Mouse (Mus musculus): Measurements from ENCODE around the gene Abtb2.

Gene Abtb2

DNA sequence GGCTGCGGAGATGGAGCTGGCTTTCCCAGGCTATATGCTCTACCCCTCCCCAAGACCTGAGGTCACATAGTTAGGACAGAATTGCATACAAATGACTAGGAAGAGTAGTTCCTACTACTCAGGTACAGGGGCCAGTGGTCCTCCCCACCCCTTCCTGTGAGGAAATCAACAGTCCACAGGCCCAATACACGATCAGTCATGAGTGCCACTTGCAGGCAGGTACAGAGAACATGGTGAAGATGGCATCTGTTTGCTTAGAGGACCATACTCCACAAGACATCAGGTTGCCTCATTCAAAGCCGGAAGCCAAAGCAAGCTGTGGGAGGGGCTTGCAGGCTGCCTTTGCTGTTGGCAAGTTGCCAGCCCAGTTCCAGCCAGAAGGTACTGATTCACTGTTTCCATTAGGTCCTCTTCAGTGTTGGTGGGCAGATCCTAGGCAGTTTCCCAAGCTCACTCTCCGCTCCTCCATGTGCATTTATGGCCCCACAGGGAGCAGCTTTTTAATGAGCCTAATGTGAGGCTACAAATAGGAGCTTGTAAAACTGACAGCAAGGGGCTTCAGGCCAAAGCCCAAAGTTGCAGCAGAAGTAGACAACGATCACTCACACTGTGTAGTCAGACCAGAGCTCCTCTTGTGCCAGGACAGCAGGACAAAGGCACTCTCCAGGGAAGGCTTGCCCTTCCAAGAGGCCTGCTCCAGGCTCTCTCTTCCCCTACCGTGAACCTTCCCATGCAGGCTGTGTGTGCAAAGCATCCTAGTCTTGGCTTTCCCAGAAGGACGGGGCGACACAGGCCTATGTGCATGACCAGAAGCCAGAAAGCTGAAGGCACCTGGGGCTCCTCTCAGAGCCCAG, 102.1 kb downstream of the Abtb2 start:
- no peak for DNase-seq

DNA sequence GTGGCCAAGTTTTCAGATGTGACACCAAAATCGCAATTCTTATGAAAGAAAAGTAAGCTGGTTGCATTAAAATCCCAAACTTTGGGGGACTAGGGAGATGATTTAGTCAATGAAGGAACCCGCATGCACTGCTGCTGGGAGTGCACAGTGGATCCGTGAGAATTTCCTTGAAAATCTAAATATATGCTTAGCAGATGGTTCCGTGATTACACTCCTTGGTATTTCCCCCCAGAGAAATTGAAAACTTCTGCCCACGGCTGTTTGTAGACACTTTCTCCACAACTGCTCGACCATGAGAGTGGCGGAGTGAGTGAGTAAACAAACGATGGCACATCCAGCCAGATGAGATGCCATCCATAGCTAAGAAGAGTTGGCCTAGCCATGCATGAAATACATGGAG, 102.8 kb downstream of the Abtb2 start:
- DNase-seq, result no peak

DNA sequence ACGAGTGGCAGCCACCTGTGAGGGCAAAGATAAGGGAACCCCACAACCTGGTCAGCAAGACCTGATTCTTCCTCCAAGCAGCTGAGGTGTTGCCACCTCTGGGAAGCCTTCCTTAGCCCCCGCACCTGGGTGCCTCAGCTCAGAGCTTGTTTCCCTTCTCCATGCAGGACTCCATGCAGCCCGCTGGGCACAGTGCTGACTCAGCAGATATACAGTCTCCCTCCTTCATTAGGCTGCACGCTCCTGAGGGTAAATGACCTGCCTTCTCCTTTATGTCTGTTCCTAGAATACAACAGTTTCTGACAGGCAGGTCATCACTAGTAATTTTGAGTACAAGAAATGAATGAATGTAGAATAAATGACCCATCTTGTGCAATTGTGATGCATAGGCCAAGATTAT, 103.5 kb downstream of the Abtb2 start:
- DNase-seq, result no peak

DNA sequence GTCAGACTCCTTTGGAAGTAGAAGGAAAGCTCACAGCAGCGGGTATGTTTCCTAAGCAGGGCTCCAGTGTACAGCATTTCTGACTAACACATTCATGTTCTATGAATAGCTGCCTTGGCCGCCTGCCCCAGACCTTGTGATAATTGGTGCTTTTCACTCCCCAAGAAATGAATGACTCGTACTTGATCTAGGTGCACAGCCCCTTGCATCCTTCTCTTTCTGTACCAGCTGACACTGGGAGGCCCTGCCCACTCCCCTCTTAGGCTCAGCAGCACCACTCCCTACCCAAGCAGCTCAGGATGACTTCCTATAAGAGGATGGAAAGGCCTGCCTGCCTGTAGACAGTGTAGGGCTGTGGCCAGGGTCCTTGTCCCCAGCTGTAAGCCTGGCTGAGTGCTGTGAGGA, 104.2 kb downstream of the Abtb2 start:
- peak; percentile 14 to 24 for DNase-seq

DNA sequence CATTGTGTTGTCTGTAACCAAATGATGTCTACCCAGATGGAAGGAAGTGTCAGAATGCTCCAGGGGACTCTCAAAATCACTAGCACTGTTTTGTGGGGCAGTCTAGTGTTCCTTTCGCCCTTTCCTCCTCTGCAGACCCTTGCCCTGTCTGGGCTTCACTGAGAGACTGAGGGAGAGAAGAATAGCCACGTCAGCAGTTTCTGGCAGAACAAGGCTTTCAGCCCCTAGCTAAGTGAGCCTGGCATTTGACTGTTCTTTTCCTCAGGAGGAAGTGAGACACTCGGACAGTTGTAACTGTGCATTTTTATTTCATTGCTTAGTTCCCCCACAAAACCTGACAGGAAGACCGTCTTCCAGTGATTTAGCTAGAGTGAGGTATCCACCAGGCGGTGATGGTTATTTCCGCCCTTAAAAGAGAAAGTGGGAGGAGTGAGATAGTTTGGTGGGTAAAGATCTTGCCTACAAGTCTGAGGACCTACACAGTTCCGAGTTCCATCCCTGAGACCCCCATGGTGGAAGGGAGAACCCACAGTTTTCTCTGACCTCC, 106.5 kb downstream of the Abtb2 start:
- no peak for DNase-seq

DNA sequence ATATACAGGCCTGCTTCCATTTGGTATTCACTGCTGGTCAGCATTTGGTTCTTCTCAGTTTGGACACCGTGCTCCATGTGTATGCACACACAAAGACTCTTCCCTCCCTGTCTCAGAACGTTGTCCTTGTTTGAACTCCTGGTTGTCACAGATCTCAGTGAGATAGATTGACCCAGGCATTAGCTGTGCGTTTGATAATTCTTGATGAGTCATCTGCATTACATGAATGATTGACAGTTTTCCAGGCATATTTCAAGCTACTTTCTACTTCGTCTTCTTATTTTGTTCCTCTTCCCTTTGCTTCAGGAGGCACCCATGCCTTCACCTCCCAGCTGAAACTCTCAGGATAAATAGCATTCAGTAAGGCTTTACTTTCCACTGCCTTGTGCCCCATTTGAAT, 107.5 kb downstream of the Abtb2 start:
- no peak for DNase-seq

DNA sequence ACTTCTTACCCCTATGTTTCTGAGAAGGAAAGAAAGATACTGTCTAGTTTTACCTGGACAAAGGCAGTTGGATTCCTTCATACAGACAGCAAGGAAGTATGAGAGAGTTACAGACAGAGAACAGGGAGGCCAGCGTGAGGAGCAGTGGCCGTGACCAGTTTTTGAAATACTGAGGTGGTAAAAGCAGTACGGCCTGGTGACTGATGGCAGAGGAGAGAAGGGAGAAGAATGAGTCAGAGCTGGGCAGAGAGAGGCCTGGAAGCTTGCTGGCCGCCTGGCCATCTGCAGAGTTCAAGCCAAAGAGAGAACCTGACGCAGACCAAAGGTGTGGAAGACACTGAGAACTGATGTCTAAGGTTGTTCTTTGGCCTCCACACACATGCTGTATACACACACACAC, 109.3 kb downstream of the Abtb2 start:
- no peak for DNase-seq

DNA sequence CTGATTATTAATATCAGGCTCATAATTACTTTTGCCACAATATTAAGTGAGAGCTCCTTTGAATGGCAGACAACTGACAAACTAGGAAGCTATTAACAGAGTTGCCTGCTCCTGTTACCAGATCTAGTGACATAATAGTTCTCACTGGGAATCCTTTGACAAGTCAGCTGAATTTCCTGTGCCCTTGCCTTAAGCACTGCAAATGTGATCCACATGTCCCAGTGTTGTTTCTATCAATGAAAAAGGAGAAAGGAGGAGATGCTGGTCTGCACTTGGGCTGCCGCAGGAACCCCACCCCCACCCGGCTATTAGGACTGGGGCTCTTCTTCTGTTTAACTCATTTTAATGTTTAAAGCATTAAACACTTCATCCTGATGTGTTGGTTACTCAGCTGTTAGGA, 110.7 kb downstream of the Abtb2 start:
- DNase-seq, result no peak

DNA sequence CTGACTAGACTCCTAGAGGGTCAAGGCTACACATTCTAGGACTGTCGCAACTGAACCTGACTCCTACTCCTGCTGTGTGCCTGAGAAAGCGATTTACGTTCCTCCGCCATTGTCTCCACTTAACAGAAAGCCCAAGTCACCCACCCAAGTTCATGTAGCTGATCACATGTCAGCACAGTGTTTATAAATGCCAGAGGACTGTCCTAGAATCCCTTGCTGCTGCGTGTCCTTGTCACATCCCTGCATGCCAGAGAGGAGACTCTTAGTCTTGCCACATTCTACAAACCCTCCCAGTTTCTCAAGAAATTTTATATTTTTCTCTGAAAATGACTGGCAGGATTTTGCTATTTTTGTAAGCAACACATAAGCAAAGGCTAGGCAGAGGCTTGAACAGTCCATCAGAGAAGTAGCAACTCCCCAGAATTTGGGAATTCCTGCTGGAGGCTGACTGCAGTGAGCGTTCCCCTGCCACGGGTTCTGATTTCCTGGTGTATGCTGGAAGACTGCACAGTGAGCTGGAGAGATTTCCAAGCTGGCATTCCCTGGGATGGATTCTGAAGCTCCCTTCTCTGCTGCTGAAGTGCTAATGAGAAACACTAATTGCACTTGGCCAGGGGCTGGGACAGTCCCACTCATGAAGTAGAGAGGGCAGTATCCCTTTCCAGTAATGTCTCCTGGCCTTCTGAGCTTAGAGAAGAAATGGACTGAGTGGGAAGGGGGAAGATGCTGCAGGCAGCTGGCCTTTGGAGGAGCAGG, 111.7 kb downstream of the Abtb2 start:
- DNase-seq, result no peak

DNA sequence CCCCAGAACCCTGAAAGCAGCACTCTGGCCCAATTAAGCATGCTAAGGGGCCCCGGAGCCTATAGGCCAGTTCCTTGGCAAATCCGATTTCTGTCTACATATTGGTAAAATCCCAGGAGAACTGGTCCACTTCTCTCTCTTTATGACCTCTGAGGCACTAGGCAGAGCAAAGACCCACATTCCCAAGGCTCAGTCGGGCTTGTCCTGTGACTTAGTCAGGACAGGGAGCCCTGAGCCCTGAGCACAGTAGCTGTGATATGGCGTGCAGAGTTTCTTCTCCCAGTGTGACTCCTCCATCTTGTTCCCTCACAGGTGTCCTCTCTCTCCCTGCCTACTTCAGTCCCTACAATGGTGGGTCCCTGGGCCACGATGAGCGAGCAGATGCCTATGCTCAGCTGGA, 112.3 kb downstream of the Abtb2 start:
- DNase-seq, result no peak

DNA sequence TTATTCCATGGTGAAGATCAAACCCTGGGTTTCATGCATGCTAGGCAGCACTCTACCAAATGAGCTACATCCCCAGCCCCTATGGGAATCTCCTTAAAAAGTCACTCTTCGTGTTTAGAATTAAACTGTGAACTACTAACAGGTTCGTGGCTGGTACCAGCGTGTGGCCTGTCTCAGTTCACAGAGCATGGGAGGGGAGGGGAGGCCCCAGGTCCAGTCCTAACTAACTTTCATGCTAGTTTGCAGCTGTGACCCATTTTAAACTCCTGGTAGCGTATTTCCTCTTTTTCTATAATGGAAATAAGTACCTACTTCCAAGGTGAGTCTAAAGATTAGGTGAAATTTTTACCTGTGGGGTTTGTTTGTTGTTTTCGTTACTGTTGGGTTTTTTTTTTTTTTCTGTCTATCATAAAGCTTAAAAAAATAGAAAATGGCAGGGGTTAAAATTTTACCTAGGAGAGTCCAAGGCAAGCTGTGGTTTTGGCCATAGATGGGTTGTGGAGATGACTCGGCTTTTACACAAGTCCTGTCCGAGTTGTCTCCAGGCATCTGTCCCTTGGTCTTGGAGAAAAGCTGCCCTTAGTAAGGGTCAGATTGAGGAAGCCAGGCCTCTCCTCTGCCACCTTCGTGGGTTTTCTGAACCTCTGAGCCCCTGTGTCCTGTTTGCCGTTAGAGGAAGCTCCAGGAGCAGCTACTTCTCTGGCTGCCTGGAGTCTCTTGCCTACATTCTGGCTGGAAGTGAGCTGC, 114.4 kb downstream of the Abtb2 start:
- DNase-seq, result no peak

DNA sequence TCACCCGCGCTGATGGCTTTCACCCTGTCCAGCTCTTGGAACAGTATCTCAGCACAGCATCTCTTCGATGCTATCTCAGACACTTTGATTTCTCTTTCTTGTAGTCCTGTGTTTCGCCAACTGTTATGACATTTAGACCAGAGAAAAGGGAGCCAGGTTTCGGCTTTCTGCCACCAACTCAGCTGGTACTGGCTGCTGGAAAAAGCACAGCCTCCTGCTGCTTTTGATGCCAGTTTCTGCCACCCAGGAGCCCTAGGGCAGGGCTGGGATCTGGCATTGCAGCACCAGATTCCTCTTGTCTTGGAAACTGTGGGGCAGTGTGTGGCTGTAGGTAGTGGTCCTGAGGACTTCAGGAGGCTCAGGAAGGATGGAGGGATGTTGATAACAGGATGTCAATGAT, 115.0 kb downstream of the Abtb2 start:
- DNase-seq, result no peak

DNA sequence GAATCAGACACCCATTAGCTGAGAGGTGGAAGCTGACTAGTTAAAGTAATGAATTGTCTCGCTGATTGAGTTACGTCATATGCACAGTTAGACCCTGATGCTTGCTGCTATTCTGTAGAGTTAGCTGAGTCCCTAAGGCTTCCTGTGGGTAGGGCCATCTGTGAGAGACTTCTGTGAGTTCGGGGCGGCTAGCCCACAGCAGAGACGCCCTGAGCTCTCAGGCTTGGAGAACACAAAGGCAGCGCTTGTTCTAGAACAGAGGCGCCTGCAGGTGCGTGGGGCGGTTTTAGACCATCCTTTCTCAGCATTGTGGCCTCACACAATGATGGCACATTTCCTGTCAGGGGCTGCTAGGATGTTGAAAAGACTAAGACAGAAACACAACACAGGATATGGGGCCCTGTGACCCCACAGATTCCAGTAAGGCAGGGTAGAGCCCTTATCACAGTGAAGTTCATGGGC, 116.2 kb downstream of the Abtb2 start:
- no peak for DNase-seq

DNA sequence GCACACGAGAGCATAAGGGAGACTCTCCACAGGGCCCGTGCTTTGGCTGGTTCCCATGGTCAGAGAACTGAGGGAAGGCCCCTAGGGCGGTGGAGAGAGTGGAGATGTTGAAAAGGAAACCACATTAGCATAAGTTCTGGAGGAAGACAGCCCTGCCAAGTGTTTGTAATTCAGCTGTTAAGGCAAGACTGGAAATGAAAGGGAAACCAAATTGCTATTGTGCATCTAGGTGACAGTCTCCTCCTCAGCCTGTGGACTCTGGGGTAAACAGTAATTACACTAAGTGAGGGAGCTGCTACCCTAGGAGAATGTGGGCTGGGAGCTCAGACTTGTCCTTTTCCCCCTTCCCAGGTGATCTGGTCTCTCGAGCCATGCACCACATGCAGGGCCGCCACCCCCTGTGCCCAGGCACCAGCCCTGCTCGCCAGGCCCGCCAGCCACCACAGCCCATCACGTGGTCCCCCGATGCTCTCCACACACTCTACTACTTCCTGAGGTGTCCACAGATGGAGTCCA, 116.9 kb downstream of the Abtb2 start:
- DNase-seq, result no peak

DNA sequence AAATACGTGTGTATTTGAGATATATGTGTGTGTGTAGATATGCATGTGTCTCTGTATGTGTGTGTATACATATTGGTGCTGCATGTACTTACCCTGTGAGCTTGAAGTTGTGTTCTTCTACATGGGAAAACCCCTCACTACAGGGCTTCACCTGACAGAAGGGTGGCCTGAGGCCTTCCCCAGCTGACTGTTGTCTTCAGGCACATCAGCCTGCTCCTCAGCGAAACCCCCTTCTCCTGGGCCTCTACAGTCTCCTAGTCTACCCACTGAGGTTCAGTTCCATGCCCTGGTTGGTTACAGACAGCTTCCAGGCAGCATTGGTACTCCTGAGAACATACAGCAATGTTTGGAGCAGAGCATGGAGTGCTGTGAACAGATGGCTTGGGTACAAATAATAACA, 118.3 kb downstream of the Abtb2 start:
- no peak for DNase-seq

DNA sequence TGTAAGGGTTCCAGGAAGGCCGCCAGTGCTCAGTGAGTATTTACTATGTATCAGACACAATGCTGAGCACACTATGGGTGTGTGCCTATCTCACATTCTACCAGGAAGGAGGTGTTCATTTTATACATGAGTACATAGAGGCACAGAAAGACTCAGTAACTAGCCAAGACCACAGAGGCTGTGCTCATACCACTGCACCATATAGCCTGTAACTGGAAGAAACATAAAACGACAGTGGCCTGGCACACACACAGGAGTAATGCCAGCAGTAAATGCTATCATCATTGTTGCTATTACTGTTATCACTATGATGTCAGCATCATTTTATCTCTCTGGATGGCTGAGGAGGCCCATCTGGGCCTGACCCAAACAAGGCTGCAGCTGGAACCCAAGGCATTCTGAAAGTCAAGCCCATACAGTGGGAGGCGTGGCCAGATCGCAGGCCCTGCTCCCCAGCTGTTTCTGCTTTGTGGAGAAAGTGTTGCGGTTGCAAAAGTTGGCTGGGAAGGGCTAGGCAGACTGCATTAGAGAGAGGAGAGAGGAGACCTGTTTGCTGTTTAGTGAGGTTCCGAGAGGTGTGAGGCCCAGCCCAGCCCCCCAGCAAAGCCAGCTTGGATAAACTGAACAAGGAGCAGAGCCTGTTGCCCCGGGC, 118.9 kb downstream of the Abtb2 start:
- DNase-seq, result no peak

DNA sequence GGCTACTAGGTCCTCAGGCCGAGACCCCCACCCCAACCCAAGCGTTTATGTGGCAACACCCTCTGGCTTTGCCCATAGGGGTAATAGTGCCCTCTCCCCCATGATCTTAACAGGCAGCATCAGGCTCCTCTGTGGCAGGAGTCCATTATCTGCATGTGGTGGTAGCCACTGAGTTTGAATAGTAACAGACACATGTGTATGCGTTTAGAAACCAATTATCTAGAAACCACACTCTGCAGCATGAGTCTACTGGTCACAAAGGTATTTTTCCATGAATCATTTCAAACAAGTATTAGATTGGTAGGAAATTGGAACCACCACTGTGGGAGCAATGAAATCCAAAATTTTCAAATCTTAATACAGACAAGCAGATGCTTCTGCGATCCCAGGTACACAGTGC, 119.5 kb downstream of the Abtb2 start:
- DNase-seq, result no peak

DNA sequence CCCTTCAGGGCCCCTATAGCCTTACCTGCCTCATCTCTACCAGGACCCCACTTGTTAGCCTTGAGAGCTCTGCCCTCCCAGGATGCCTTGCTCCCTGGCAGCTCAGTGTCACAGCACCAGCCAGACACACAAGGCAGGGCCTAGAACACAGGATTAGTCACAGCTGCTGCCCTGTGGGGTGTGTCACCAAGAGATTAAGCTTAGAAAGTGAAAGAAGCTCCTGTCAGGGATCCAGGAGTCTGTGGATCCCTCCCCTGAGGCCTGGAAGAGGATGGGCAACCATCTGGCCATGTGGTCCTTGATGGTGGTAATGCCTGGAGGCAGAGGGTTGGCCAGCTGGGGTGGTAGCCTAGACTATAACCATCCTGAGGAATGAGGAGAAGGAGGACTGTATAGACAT, 121.0 kb downstream of the Abtb2 start:
- no peak for DNase-seq

DNA sequence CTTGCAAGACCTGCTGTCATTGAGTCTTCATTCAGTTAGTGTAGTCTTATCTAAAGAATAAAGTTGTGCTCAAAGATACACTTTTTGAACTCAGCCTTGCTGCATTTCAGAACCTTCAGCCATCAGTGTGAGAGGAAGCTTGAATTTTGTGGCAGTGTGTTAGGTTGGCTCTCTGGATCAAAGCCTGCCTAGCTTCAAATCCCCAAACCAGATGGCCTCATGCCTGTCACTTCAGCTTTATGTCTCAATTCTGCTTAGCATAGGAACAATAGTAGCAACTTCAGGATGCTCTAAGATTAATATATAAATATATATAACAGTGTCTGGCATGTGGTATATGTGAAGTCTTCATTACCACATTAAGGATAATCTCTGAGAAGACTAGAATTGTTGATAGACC, 121.8 kb downstream of the Abtb2 start:
- no peak for DNase-seq

DNA sequence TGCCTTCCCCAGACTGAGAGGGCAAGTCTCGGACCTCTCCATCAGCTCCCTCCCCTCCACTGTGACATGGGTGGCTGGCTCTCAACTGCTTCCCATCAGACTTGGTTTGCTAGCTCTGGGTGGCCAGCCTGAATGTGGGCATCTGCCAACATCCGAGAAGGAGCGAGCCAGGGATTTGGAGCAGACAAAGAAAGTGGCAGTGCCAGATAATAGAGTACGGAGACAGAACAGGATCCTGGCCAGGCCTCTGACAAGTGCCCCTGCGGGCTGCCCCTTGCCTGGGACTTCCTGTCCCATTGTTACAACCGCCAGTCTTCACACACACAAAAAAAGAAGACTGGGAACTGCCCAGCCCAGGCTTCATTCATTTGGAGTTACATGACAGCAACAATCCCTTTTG, 124.3 kb downstream of the Abtb2 start:
- peak; percentile 26 to 28 for DNase-seq

DNA sequence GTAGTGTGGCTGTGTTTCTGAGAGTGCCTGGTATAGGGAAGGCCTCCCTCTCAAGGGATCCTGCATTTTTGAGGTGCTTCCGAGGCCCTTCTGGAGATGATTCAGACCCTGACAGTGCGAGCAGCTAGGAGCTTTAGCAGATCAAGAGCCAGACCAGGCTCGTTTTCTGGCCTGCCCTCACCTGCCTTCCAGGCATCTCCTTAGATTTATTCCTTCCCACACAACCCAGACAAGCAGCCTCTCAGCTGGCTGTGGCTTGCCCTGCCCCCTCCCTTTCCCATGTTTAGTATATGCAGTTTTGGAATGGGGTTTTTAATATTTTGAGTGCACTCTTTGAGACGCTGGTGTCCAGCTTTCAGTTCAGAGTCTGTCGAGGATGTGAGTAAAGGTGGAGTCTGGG, 124.7 kb downstream of the Abtb2 start:
- no peak for DNase-seq

DNA sequence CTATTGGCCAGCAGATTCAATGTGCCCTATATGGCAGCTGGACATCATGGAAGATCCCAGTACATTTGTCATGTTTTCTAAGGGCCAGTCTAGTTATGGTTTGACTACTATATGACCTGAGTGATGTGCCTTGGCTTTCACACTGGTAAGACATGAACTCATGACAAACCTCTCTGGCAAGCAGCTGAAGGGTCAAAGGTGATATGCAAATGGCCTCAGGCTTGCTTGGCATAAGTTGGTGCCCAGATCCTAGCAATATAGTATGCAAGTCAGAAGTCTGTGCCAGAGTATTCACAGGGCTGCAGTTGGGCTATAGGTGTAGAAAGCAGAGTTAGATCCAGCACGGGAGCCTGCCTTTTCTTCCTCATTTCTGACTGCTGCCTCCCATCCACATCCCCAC, 125.2 kb downstream of the Abtb2 start:
- no peak for DNase-seq

DNA sequence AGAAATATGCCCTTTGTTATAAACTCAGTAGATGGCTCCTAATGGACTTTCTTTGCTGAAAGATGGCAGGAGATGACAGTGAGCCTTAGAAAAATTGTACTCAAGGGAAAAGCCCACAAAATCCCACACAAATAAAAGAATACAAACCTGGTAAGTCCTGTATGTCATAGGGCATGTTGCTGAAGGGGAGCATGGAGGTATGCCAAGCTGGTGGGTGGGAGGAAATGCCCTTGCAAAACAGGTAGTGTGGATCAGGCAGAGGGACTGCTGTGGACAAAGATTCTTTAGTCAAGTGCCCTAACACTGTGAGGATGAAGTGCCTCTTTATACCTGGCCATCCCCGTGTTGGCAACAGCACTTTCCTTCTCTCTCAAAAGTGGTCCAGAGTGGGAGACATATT, 126.7 kb downstream of the Abtb2 start:
- no peak for DNase-seq

Data from cerebellum, adult 18-20 months (tissue).